Mouse (Mus musculus): ENCODE measurements around the gene Zfp385a.

DNA sequence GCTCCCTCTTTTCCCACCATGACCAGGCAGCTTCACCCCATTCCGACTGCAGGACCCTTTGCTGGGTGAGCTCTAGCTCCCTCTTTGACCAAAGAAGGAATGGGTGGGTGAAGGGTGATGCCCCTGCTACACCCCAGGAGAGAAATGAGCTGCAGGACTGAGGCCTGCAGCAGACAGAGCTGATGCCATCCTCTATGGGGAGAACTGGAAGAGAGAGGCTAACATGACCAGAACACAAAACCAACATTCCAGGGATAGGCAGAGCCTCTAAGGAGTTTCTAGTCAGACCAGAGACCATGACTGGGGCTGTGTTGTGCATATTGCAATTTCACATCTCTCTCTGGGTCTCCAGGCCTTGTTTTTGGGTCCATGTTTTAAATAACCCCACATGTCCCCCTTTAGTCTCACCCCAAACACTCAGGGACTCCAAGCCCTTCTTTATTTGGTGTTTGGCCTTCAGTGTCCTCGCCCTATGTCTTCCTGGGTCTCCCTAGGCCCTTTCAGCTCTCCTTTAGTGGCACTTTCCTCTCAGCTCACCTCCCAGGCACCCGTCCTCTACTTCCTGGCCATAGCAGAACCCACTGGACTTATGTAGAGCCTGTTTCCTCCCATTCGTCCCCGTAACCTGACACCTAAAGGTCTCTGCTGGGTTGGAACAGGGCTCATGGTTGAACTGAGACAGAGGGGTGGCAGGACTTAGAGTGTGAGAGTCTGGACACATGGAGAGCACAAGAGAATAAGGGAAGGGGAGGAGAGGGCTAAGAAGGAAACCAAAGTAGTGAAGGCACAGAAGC, 38.1 kb downstream of the Zfp385a start:
- TF ChIP-seq POLR2A (IDR thresholded peaks at IDR 0.05; ENCODE audit: low read depth, low read length) (no peak), CTCF (IDR thresholded peaks at IDR 0.05; ENCODE audit: extremely low read depth, insufficient read depth, insufficient read length, insufficient replicate concordance) (no peak)
